Mouse (Mus musculus): Measurements from ENCODE around the gene Adgrb3. TPM values are rescaled to one million over a fixed set of nuclear protein-coding genes. Genes with fewer than 3 reads are reported as not detected.

Gene Adgrb3
- total RNA-seq, 2 experiments from 2014 or later: not detected

GRCm38 (mm10) chr1:25178347-25179130, 651.0 kb downstream of the Adgrb3 start:
- ATAC-seq (replicated peaks; ENCODE audit: low FRiP score, poor library complexity, severe bottlenecking): no peak

- no peak for ATAC-seq (replicated peaks; ENCODE audit: low FRiP score, poor library complexity, severe bottlenecking)
These were observed 662.4 kb downstream of the Adgrb3 start for GRCm38 (mm10) chr1:25167120-25167519.

GRCm38 (mm10) chr1:25166036-25166796, 663.3 kb downstream of the Adgrb3 start:
- ATAC-seq (replicated peaks; ENCODE audit: low FRiP score, poor library complexity, severe bottlenecking): no peak

GRCm38 (mm10) chr1:25163561-25163960, 665.9 kb downstream of the Adgrb3 start:
- ATAC-seq (replicated peaks; ENCODE audit: low FRiP score, poor library complexity, severe bottlenecking): no peak

GRCm38 (mm10) chr1:25146206-25146605, 683.3 kb downstream of the Adgrb3 start:
- no peak for ATAC-seq (replicated peaks; ENCODE audit: low FRiP score, poor library complexity, severe bottlenecking)

GRCm38 (mm10) chr1:25132150-25132824, 697.2 kb downstream of the Adgrb3 start:
- no peak for ATAC-seq (replicated peaks; ENCODE audit: low FRiP score, poor library complexity, severe bottlenecking)

GRCm38 (mm10) chr1:25115512-25115911, 714.0 kb downstream of the Adgrb3 start:
- no peak for ATAC-seq (replicated peaks; ENCODE audit: low FRiP score, poor library complexity, severe bottlenecking)

GRCm38 (mm10) chr1:25107500-25108101, 721.9 kb downstream of the Adgrb3 start:
- ATAC-seq (replicated peaks; ENCODE audit: low FRiP score, poor library complexity, severe bottlenecking): no peak

- no peak for ATAC-seq (replicated peaks; ENCODE audit: low FRiP score, poor library complexity, severe bottlenecking)
These were observed 722.8 kb downstream of the Adgrb3 start for GRCm38 (mm10) chr1:25106679-25107078.

- no peak for ATAC-seq (replicated peaks; ENCODE audit: low FRiP score, poor library complexity, severe bottlenecking)
These were observed 724.1 kb downstream of the Adgrb3 start for GRCm38 (mm10) chr1:25105367-25105766.

- no peak for ATAC-seq (replicated peaks; ENCODE audit: low FRiP score, poor library complexity, severe bottlenecking)
These were observed 741.3 kb downstream of the Adgrb3 start for GRCm38 (mm10) chr1:25088010-25088719.

- ATAC-seq (replicated peaks; ENCODE audit: low FRiP score, poor library complexity, severe bottlenecking): no peak
These were observed 743.7 kb downstream of the Adgrb3 start for GRCm38 (mm10) chr1:25085616-25086372.

- no peak for ATAC-seq (replicated peaks; ENCODE audit: low FRiP score, poor library complexity, severe bottlenecking)
These were observed 747.1 kb downstream of the Adgrb3 start for GRCm38 (mm10) chr1:25082377-25082776.

GRCm38 (mm10) chr1:25081265-25081849, 748.1 kb downstream of the Adgrb3 start:
- ATAC-seq (replicated peaks; ENCODE audit: low FRiP score, poor library complexity, severe bottlenecking): no peak

- no peak for ATAC-seq (replicated peaks; ENCODE audit: low FRiP score, poor library complexity, severe bottlenecking)
These were observed 750.1 kb downstream of the Adgrb3 start for GRCm38 (mm10) chr1:25079395-25079794.

GRCm38 (mm10) chr1:25075952-25076351, 753.6 kb downstream of the Adgrb3 start:
- no peak for ATAC-seq (replicated peaks; ENCODE audit: low FRiP score, poor library complexity, severe bottlenecking)

- no peak for ATAC-seq (replicated peaks; ENCODE audit: low FRiP score, poor library complexity, severe bottlenecking)
These were observed 765.5 kb downstream of the Adgrb3 start for GRCm38 (mm10) chr1:25063964-25064363.

- ATAC-seq (replicated peaks; ENCODE audit: low FRiP score, poor library complexity, severe bottlenecking): no peak
These were observed 768.6 kb downstream of the Adgrb3 start for GRCm38 (mm10) chr1:25060935-25061334.

All from erythroblast, adult 5-6 weeks (primary cell).